22 mouse cellular contexts compared by ENCODE assay signal in the genomic region with DNA sequence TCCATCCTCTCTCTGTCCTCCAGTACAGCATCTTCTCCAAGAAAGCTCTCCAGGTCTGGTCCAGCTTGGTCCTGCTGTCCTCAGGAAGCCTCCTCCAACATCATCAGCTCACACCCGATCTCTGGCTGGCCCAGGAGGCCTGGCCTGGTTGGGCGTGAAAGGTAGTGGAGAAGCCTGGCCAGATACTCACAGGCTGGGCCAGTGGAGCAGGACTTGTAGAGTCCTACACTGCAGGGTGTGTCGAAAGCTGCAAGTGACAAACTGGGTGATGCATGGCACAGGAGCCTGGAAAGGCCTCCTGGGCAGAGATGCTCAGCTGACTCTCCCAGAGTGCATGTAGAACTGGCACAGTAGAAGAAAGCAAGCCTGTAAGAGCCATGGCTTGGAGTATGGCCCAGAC. TPM values are rescaled to one million over a fixed set of nuclear protein-coding genes. Genes with fewer than 3 reads are reported as not detected.
A peak's percentile ranks its signal among the peaks of the same experiment; 100 is the strongest.
DNase-seq lines count a peak whose midpoint lies in the region; ATAC-seq and TF ChIP-seq lines count a peak whose summit lies in the region.
"Had no signal": no experiment of that assay in that cellular context is flagged by ENCODE, and none has a peak within 500 bp of the region (broad histone marks: within the 10 kb centered on the region; RNA-seq: fewer than 3 reads in every experiment).

No protein-coding gene starts in this region.

- H3K4me2 ChIP-seq in heart, embryonic 16.5 days (ENCODE audit: low read depth, low read length), result no peak overlapping the region
- H3K4me2 ChIP-seq: forebrain, embryonic 15.5 days; kidney, embryonic 15.5 days; limb, embryonic 12.5 days; midbrain, embryonic 15.5 days had no signal

- H3K79me2 ChIP-seq in macrophage (ENCODE audit: inconsistent target), result peaks cover 7% of the 10 kb centered on the region

- H3K9me3 ChIP-seq in heart, embryonic 16.5 days (replicated peaks; ENCODE audit: control insufficient read depth, low read length), result no peaks in the 10 kb centered on the region
- H3K9me3 ChIP-seq: forebrain, embryonic 15.5 days; G1E; kidney, embryonic 15.5 days; limb, embryonic 12.5 days; midbrain, embryonic 15.5 days had no signal

- TF ChIP-seq POLR2A in thymus, adult 2 months (IDR thresholded peaks at IDR 0.05; ENCODE audit: control insufficient read depth, extremely low read depth, insufficient read depth, low read length, poor library complexity), result no peak

- H3K27ac ChIP-seq in heart, embryonic 16.5 days (ENCODE audit: low read length), result peak overlapping the region; percentile 40
- H3K27ac ChIP-seq in thymus, adult 2 months (ENCODE audit: control insufficient read depth, insufficient read depth, low read length), result peak overlapping the region; percentile 45; the same call in 1 of the 2 replicates
- H3K27ac ChIP-seq in macrophage, result peak overlapping the region; percentile 83; the same call in 1 of the 2 replicates
- H3K27ac ChIP-seq: forebrain, embryonic 15.5 days; hindbrain, postnatal 0 days; kidney, embryonic 15.5 days; limb, embryonic 12.5 days; midbrain, embryonic 15.5 days had no signal

- H3K9ac ChIP-seq in heart, embryonic 16.5 days (ENCODE audit: low read length), result no peak overlapping the region
- H3K9ac ChIP-seq: forebrain, embryonic 15.5 days; kidney, embryonic 15.5 days; limb, embryonic 12.5 days; midbrain, embryonic 15.5 days had no signal

- WGBS in heart, embryonic 16.5 days, result 61% methylated on average over 3 of the region's 3 CpGs
- WGBS in thymus, adult 2 months, result 58% methylated on average over 3 of the region's 3 CpGs
- 69% methylated on average over 3 of the region's 3 CpGs for WGBS in macrophage (ENCODE audit: missing documents)

- H3K36me3 ChIP-seq in heart, embryonic 16.5 days (ENCODE audit: control insufficient read depth, insufficient read depth), result no peaks in the 10 kb centered on the region
- H3K36me3 ChIP-seq in thymus, adult 2 months (ENCODE audit: control insufficient read depth, insufficient read depth, low read length), result no peaks in the 10 kb centered on the region
- H3K36me3 ChIP-seq in macrophage (ENCODE audit: inconsistent target), result no peaks in the 10 kb centered on the region
- H3K36me3 ChIP-seq: forebrain, embryonic 15.5 days; G1E; kidney, embryonic 15.5 days; limb, embryonic 12.5 days; midbrain, embryonic 15.5 days had no signal

- no peak for ATAC-seq in heart, embryonic 16.5 days (replicated peaks; ENCODE audit: extremely low read depth, insufficient read depth, low FRiP score)
- ATAC-seq: forebrain, embryonic 15.5 days; hindbrain, postnatal 0 days; intestine, postnatal 0 days; midbrain, embryonic 15.5 days had no signal

- H3K27me3 ChIP-seq in heart, embryonic 16.5 days (ENCODE audit: control insufficient read depth, insufficient read depth, low read length), result no peaks in the 10 kb centered on the region
- H3K27me3 ChIP-seq in thymus, adult 2 months (ENCODE audit: control insufficient read depth, insufficient read depth, low read length), result no peaks in the 10 kb centered on the region
- H3K27me3 ChIP-seq: forebrain, embryonic 15.5 days; kidney, embryonic 15.5 days; midbrain, embryonic 15.5 days had no signal

- H3K4me1 ChIP-seq in heart, embryonic 16.5 days (ENCODE audit: control insufficient read depth, insufficient read depth, low read length), result peaks cover 14% of the 10 kb centered on the region
- peaks cover 47% of the 10 kb centered on the region for H3K4me1 ChIP-seq in thymus, adult 2 months (replicated peaks; ENCODE audit: control insufficient read depth, insufficient read depth, low read length)
- H3K4me1 ChIP-seq: forebrain, embryonic 15.5 days; limb, embryonic 12.5 days had no signal

- H3K4me3 ChIP-seq in heart, embryonic 16.5 days (ENCODE audit: low read length), result no peak overlapping the region
- no peak overlapping the region for H3K4me3 ChIP-seq in thymus, adult 2 months (ENCODE audit: control insufficient read depth, insufficient read depth, low read length)
- H3K4me3 ChIP-seq in macrophage (ENCODE audit: inconsistent target), result no peak overlapping the region
- H3K4me3 ChIP-seq: forebrain, embryonic 15.5 days; kidney, embryonic 15.5 days; limb, embryonic 12.5 days; midbrain, embryonic 15.5 days had no signal

- no peak for TF ChIP-seq CTCF in thymus, adult 2 months (IDR thresholded peaks at IDR 0.05; ENCODE audit: borderline replicate concordance, control insufficient read depth, extremely low read depth, insufficient read depth, low read length, poor library complexity)

- peak; percentile 87 for DNase-seq in heart, adult 11 months
- no peak for DNase-seq in heart, adult 8-10 months (ENCODE audit: low spot score)
- no peak for DNase-seq in heart, adult 9 months (ENCODE audit: low spot score in 2 of 2)
- no peak for DNase-seq in thymus, adult 2 months
- DNase-seq in thymus, adult 18-20 months, result no peak
- no peak for DNase-seq in layer of hippocampus, adult 11-12 months (ENCODE audit: low spot score)
- DNase-seq: adrenal gland, postnatal 10 days; cerebellum, adult 11 months; cerebellum, postnatal 14 days; embryo, embryonic 11 days; gastrocnemius, postnatal 14 days; heart, postnatal 10 days; kidney, postnatal 4 days had no signal

RNA-seq across cellular contexts. Expression of a gene that starts 4.3 kb away (rescaled TPM):
- 1 to 10 TPM; 1.3 to 3.6 (median 1.8) TPM for total RNA-seq in heart, adult 8-10 months (2022)
- polyA plus RNA-seq in heart, embryonic 16.5 days (2015; fragmentation: Nextera tagmentation; extraction: Ambion mirVana), result 3.9 and 4.6 TPM in 2 replicates
- 33.8 and 40.6 TPM in 2 replicates for polyA plus RNA-seq in thymus, adult 2 months (2012; rRNA removed)
- 100 to 1,000 TPM; 175 to 607 (median 366) TPM for total RNA-seq in macrophage (2018; cell fraction: chromatin; rRNA removed)
- 100 to 1,000 TPM in 18 of 26 experiments, 10 to 100 TPM in 8; 68.6 to 194 (median 120) TPM for total RNA-seq in macrophage (2018; cell fraction: cytosol; rRNA removed)
- 100 to 1,000 TPM; 130 to 352 (median 231) TPM for total RNA-seq in macrophage (2018; cell fraction: nucleus; rRNA removed)
- polyA plus RNA-seq in macrophage (2018), result 112 to 135 TPM (median 116 TPM) in 3 replicates

RNA-seq across cellular contexts. Expression of a gene that starts 7.5 kb away (rescaled TPM):
- total RNA-seq in heart, adult 8-10 months (2022), result 1 to 10 TPM; 6.6 to 8.4 (median 7.7) TPM
- 18.2 and 19.5 TPM in 2 replicates for polyA plus RNA-seq in heart, embryonic 16.5 days (2015; fragmentation: Nextera tagmentation; extraction: Ambion mirVana)
- polyA plus RNA-seq in thymus, adult 2 months (2012; rRNA removed), result 19.8 and 22.0 TPM in 2 replicates
- total RNA-seq in macrophage (2018; cell fraction: chromatin; rRNA removed), result 100 to 1,000 TPM; 108 to 396 (median 174) TPM
- 10 to 100 TPM; 16.4 to 32.3 (median 19.7) TPM for total RNA-seq in macrophage (2018; cell fraction: cytosol; rRNA removed)
- total RNA-seq in macrophage (2018; cell fraction: nucleus; rRNA removed), result 100 to 1,000 TPM in 14 of 26 experiments, 10 to 100 TPM in 12; 60.1 to 370 (median 104) TPM
- 20.0 to 28.2 TPM (median 24.5 TPM) in 3 replicates for polyA plus RNA-seq in macrophage (2018)

RNA-seq across cellular contexts. Expression of a gene that starts 52.1 kb away (rescaled TPM):
- 100 to 1,000 TPM; 124 to 154 (median 134) TPM for total RNA-seq in heart, adult 8-10 months (2022)
- 158 and 160 TPM in 2 replicates for polyA plus RNA-seq in heart, embryonic 16.5 days (2015; fragmentation: Nextera tagmentation; extraction: Ambion mirVana)
- 219 and 224 TPM in 2 replicates for polyA plus RNA-seq in thymus, adult 2 months (2012; rRNA removed)
- 100 to 1,000 TPM; 113 to 315 (median 212) TPM for total RNA-seq in macrophage (2018; cell fraction: chromatin; rRNA removed)
- total RNA-seq in macrophage (2018; cell fraction: cytosol; rRNA removed), result 100 to 1,000 TPM in 22 of 26 experiments, 10 to 100 TPM in 4; 93.8 to 151 (median 117) TPM
- total RNA-seq in macrophage (2018; cell fraction: nucleus; rRNA removed), result 100 to 1,000 TPM in 25 of 26 experiments, 10 to 100 TPM in 1; 98.1 to 214 (median 158) TPM
- 107 to 147 TPM (median 116 TPM) in 3 replicates for polyA plus RNA-seq in macrophage (2018)
